Mouse (Mus musculus) neural tube, embryonic 13.5 days (tissue): Measurements from ENCODE around the gene Vstm5. TPM values are rescaled to one million over a fixed set of nuclear protein-coding genes. Genes with fewer than 3 reads are reported as not detected.
A peak's percentile ranks its signal among the peaks of the same experiment; 100 is the strongest.
"Not testable (repeated sequence)": the region's sequence is repeated elsewhere in the genome, so short reads cannot be mapped to it uniquely, and the experiment has no call there.

ENCODE experiments used
- ATAC-seq: fragments of 200-750 bp; cut with Nextera tagmentation; 2 replicates; pipeline ENCODE4 v1.8.0; 2017; ENCODE audit warnings: low read depth, mild to moderate bottlenecking, moderate TSS enrichment, moderate library complexity
- H3K27ac ChIP-seq: fragments of 300-500 bp; sonication (generic); replicated peaks from 2 replicates; pipeline ENCODE4 v1.5.1; 2015; ENCODE audit warnings: moderate library complexity, mild to moderate bottlenecking, inconsistent platforms
- H3K27me3 ChIP-seq: fragments of 300-500 bp; sonication (generic); 2 replicates; pipeline ENCODE4 v1.6.1; 2015; ENCODE audit warnings: mild to moderate bottlenecking, inconsistent platforms
- H3K36me3 ChIP-seq: fragments of 300-500 bp; sonication (generic); 2 replicates; pipeline ENCODE4 v1.6.1; 2015; ENCODE audit warnings: mild to moderate bottlenecking, inconsistent platforms
- H3K4me1 ChIP-seq: fragments of 300-500 bp; sonication (generic); replicated peaks from 2 replicates; pipeline ENCODE4 v1.6.1; 2015; ENCODE audit warnings: inconsistent platforms
- H3K4me2 ChIP-seq: fragments of 300-500 bp; sonication (generic); 2 replicates; pipeline ENCODE4 v1.6.1; 2015; ENCODE audit warnings: inconsistent platforms, mild to moderate bottlenecking, moderate library complexity
- H3K4me3 ChIP-seq: fragments of 300-500 bp; sonication (generic); 2 replicates; pipeline ENCODE4 v1.5.1; 2015; ENCODE audit warnings: mild to moderate bottlenecking, inconsistent platforms
- H3K9ac ChIP-seq: fragments of 300-500 bp; sonication (generic); 2 replicates; pipeline ENCODE4 v1.6.1; 2015; ENCODE audit warnings: moderate library complexity, mild to moderate bottlenecking, inconsistent platforms
- H3K9me3 ChIP-seq: fragments of 300-500 bp; sonication (generic); 2 replicates; pipeline ENCODE4 v1.6.1; 2016; ENCODE audit warnings: inconsistent platforms
- WGBS: fragments of 180-500 bp; shearing (Covaris S2); methylation state at CpG from one replicate; pipeline ENCODE4 v1.1.7; 2015; 5-methylcytosine and 5-hydroxymethylcytosine counted together
- polyA plus RNA-seq: library from polyadenylated mRNA; unstranded; fragments of >200 nt; fragmentation: Nextera tagmentation; extraction: Ambion mirVana; gene quantifications from 2 replicates; pipeline ENCODE4 v1.2.1, GENCODE M21; 2015

The Vstm5 gene
- polyA plus RNA-seq = 16.4 and 19.7 TPM in 2 replicates

- Histone ChIP-seq H3K9ac (peak within 1 kb of the TSS; percentile 74), H3K4me1 (peaks cover 23% of the 10 kb centered on the region), H3K4me3 (peak within 1 kb of the TSS; percentile 49), H3K27ac (peak within 1 kb of the TSS; percentile 78), H3K4me2 (peak within 1 kb of the TSS; percentile 71), H3K36me3 (no peaks in the 10 kb centered on the region), H3K27me3 (0 out of 2 replicates have a peak, but pooled peaks cover 8% of the 10 kb centered on the region), H3K9me3 (no peaks in the 10 kb centered on the region)
- WGBS = 5% methylated on average over 35 of the region's 35 CpGs
- peak; percentile 94 for ATAC-seq
Measured at GRCm38 (mm10) chr9:15239042-15239925, at the start of gene Vstm5. Gene Vstm5, plus strand, starts transcription at chr9:15239045.

GRCm38 (mm10) chr9:15194806-15195205 lies 44.0 kb upstream of the Vstm5 start:
- H3K4me2 ChIP-seq, H3K9me3 ChIP-seq, H3K36me3 ChIP-seq, H3K4me3 ChIP-seq, H3K4me1 ChIP-seq, H3K27ac ChIP-seq, H3K9ac ChIP-seq, ATAC-seq, H3K27me3 ChIP-seq: not testable (repeated sequence)
- 81% methylated on average over 10 of the region's 10 CpGs for WGBS

- Histone ChIP-seq H3K9me3 (no peaks in the 10 kb centered on the region), H3K36me3 (no peaks in the 10 kb centered on the region), H3K9ac (no peak overlapping the region), H3K4me2 (no peak overlapping the region), H3K27me3 (no peaks in the 10 kb centered on the region), H3K4me1 (no peaks in the 10 kb centered on the region), H3K27ac (no peak overlapping the region), H3K4me3 (no peak overlapping the region)
- 91% methylated on average over 4 of the region's 4 CpGs for WGBS
- no peak for ATAC-seq
Measured at GRCm38 (mm10) chr9:15206631-15207030, 32.2 kb upstream of the Vstm5 start.

- no peak overlapping the region for H3K9ac ChIP-seq
- no peaks in the 10 kb centered on the region for H3K4me1 ChIP-seq
- no peak for ATAC-seq
- no peaks in the 10 kb centered on the region for H3K27me3 ChIP-seq
- no peaks in the 10 kb centered on the region for H3K36me3 ChIP-seq
- H3K27ac ChIP-seq = no peak overlapping the region
- 83% methylated on average over 2 of the region's 2 CpGs for WGBS
- no peak overlapping the region for H3K4me3 ChIP-seq
- H3K9me3 ChIP-seq = no peaks in the 10 kb centered on the region
- no peak overlapping the region for H3K4me2 ChIP-seq
Measured at GRCm38 (mm10) chr9:15209320-15209719, 29.5 kb upstream of the Vstm5 start.

- no peaks in the 10 kb centered on the region for H3K36me3 ChIP-seq
- no peak for ATAC-seq
- H3K4me2 ChIP-seq = no peak overlapping the region
- 87% methylated on average over 3 of the region's 3 CpGs for WGBS
- H3K27me3 ChIP-seq = no peaks in the 10 kb centered on the region
- H3K9ac ChIP-seq = no peak overlapping the region
- H3K4me1 ChIP-seq = no peaks in the 10 kb centered on the region
- no peaks in the 10 kb centered on the region for H3K9me3 ChIP-seq
- H3K27ac ChIP-seq = no peak overlapping the region
- no peak overlapping the region for H3K4me3 ChIP-seq
Measured at GRCm38 (mm10) chr9:15211876-15212275, 27.0 kb upstream of the Vstm5 start.

- ATAC-seq = no peak
- Histone ChIP-seq H3K4me1 (no peaks in the 10 kb centered on the region), H3K4me2 (no peak overlapping the region), H3K36me3 (no peaks in the 10 kb centered on the region), H3K9me3 (no peaks in the 10 kb centered on the region), H3K27me3 (no peaks in the 10 kb centered on the region), H3K9ac (no peak overlapping the region), H3K4me3 (no peak overlapping the region), H3K27ac (no peak overlapping the region)
- 93% methylated on average over 1 of the region's 1 CpGs for WGBS
Measured at GRCm38 (mm10) chr9:15213695-15214094, 25.1 kb upstream of the Vstm5 start.

- Histone ChIP-seq H3K27me3 (no peaks in the 10 kb centered on the region), H3K4me1 (no peaks in the 10 kb centered on the region), H3K9me3 (no peaks in the 10 kb centered on the region; the same call in 1 of the 2 replicates), H3K9ac (no peak overlapping the region), H3K36me3 (no peaks in the 10 kb centered on the region), H3K4me3 (no peak overlapping the region), H3K27ac (no peak overlapping the region), H3K4me2 (no peak overlapping the region)
- ATAC-seq = no peak
- WGBS = 40% methylated on average over 2 of the region's 2 CpGs
Measured at GRCm38 (mm10) chr9:15224912-15225311, 13.9 kb upstream of the Vstm5 start.

- H3K4me3 ChIP-seq = no peak overlapping the region
- WGBS = 83% methylated on average over 3 of the region's 3 CpGs
Measured at GRCm38 (mm10) chr9:15232445-15232844, 6.4 kb upstream of the Vstm5 start.

GRCm38 (mm10) chr9:15233604-15234003 lies 5.2 kb upstream of the Vstm5 start:
- no peak for ATAC-seq

More at GRCm38 (mm10) chr9:15232445-15232844, 6.4 kb upstream of the Vstm5 start:
- ATAC-seq = no peak
- Histone ChIP-seq H3K4me1 (no peaks in the 10 kb centered on the region), H3K9me3 (no peaks in the 10 kb centered on the region), H3K9ac (no peak overlapping the region), H3K27me3 (no peaks in the 10 kb centered on the region), H3K27ac (no peak overlapping the region), H3K4me2 (no peak overlapping the region), H3K36me3 (no peaks in the 10 kb centered on the region)

GRCm38 (mm10) chr9:15235986-15236385 lies 2.9 kb upstream of the Vstm5 start:
- H3K9me3 ChIP-seq = no peaks in the 10 kb centered on the region

More at GRCm38 (mm10) chr9:15233604-15234003, 5.2 kb upstream of the Vstm5 start:
- Histone ChIP-seq H3K9me3 (no peaks in the 10 kb centered on the region), H3K4me2 (no peak overlapping the region), H3K36me3 (no peaks in the 10 kb centered on the region), H3K9ac (no peak overlapping the region), H3K27ac (no peak overlapping the region), H3K27me3 (no peaks in the 10 kb centered on the region), H3K4me3 (no peak overlapping the region), H3K4me1 (peaks cover 5% of the 10 kb centered on the region)
- 90% methylated on average over 1 of the region's 1 CpGs for WGBS

GRCm38 (mm10) chr9:15237516-15238296 lies 1.1 kb upstream of the Vstm5 start:
- H3K9ac ChIP-seq = no peak overlapping the region
- H3K9me3 ChIP-seq = no peaks in the 10 kb centered on the region
- no peak overlapping the region for H3K27ac ChIP-seq
- no peak overlapping the region for H3K4me3 ChIP-seq
- no peak overlapping the region for H3K4me2 ChIP-seq
- WGBS = 48% methylated on average over 14 of the region's 14 CpGs
- H3K4me1 ChIP-seq = peaks cover 23% of the 10 kb centered on the region
- no peak for ATAC-seq
- H3K36me3 ChIP-seq = no peaks in the 10 kb centered on the region
- H3K27me3 ChIP-seq = 0 out of 2 replicates have a peak, but pooled peaks cover 8% of the 10 kb centered on the region

More at GRCm38 (mm10) chr9:15235986-15236385, 2.9 kb upstream of the Vstm5 start:
- ATAC-seq = no peak
- Histone ChIP-seq H3K9ac (no peak overlapping the region), H3K27ac (no peak overlapping the region), H3K27me3 (0 out of 2 replicates have a peak, but pooled peaks cover 8% of the 10 kb centered on the region), H3K36me3 (no peaks in the 10 kb centered on the region), H3K4me3 (no peak overlapping the region), H3K4me2 (no peak overlapping the region), H3K4me1 (peaks cover 23% of the 10 kb centered on the region)
- 77% methylated on average over 3 of the region's 3 CpGs for WGBS
